Mouse (Mus musculus) cerebellum, postnatal 25 days (tissue): Measurements from ENCODE around the gene Samt4.
"Not testable (repeated sequence)": the region's sequence is repeated elsewhere in the genome, so short reads cannot be mapped to it uniquely, and the experiment has no call there.

Experiments
- DNase-seq, 2 experiments: peaks; one replicate each; pipeline ENCODE4 v3.0.0; 2021; ENCODE audit warnings: mixed read lengths in 2 of 2

The Samt4 gene

GRCm38 (mm10) chrX:154481702-154482101, at the start of gene Samt4:
Samt4 (plus strand) TSS chrX:154482002.
- no peak for DNase-seq

GRCm38 (mm10) chrX:154443696-154444095, 38.1 kb upstream of the Samt4 start:
- not testable (repeated sequence) for DNase-seq

GRCm38 (mm10) chrX:154468386-154468785, 13.4 kb upstream of the Samt4 start:
- not testable (repeated sequence) for DNase-seq
